Mouse (Mus musculus): ENCODE measurements around the gene Tle3.

- no peak for TF ChIP-seq CTCF (IDR thresholded peaks at IDR 0.05; ENCODE audit: low read depth, low read length)
- TF ChIP-seq POLR2A (IDR thresholded peaks at IDR 0.05; ENCODE audit: extremely low read depth, insufficient read depth, low read length), result no peak
Observed at GRCm38 (mm10) chr9:61400132-61400531, 28.0 kb downstream of the Tle3 start.

Data from liver, adult 2 months (tissue).